ENCODE assay signal across 8 mouse cellular contexts in the genomic region with DNA sequence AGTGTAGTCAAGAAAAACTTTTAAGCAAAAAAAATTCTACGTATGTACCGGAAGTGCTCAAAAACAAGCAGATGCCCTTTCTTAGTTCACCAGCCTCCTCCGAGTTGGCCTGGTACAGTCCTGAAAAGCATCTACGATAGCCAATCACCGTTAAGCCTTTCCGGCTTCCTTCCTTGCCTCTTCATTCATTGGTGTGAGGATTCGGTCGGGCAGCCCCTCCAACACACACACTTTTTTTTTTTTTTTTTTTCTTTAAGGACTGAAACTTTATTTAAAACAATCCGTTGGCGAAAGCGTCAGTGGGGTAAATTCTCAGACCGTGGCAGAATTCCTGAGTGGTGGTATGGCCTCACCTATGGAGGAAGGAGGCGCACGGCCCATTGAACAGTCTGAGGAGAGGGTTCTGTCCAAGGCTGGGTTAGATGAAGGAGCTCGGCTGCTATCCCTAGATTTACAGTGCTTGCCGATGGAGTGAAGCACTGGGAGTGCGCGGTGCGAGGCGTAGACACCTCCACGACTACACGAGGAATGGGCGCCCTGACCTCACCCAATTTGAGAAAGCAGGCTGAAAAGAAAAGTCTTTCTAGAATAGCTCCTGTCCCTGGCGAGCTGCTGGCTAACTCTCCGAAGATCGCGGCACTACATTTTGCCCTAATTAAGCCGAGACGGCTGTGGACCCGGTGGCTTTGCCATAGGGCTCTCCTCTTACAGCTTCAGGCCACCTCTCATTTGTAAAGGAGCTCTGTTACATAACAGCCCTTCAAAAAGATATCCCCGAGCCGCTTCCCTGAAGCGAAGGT. TPM values are rescaled to one million over a fixed set of nuclear protein-coding genes. Genes with fewer than 3 reads are reported as not detected.
DNase-seq lines count a peak whose midpoint lies in the region; ATAC-seq and TF ChIP-seq lines count a peak whose summit lies in the region.

No protein-coding gene starts in this region.

- no peaks in the 10 kb centered on the region for H3K27me3 ChIP-seq in MEL (ENCODE audit: control insufficient read depth in 1 of 2, insufficient read depth in 2 of 2, low read length in 2 of 2)
- H3K27me3 ChIP-seq in forebrain, embryonic 16.5 days (replicated peaks; ENCODE audit: control insufficient read depth, insufficient read depth, low read length), result no peaks in the 10 kb centered on the region
- H3K27me3 ChIP-seq in hindbrain, embryonic 11.5 days (ENCODE audit: control insufficient read depth, insufficient read depth, low read length), result no peaks in the 10 kb centered on the region
- no peaks in the 10 kb centered on the region for H3K27me3 ChIP-seq in lung, postnatal 0 days (replicated peaks; ENCODE audit: insufficient read depth, low read length)

- TF ChIP-seq EP300 in MEL (IDR thresholded peaks at IDR 0.05; ENCODE audit: low read depth in 1 of 2, low read length in 2 of 2), result no peak
- TF ChIP-seq EP300 in lung, postnatal 0 days (IDR thresholded peaks at IDR 0.05), result peak; percentile 69

- TF ChIP-seq RAD21 in MEL (IDR thresholded peaks at IDR 0.05; ENCODE audit: low read depth, low read length), result no peak

- DNase-seq in MEL (ENCODE audit: low read depth, low spot score), result peak; percentile 98
- peak; percentile 90 for DNase-seq in c-Kit-positive CD71-positive TER-119-negative erythroid progenitor cells, embryonic 14.5 days (ENCODE audit: low read depth)
- no peak for DNase-seq in hindbrain, embryonic 11.5 days (ENCODE audit: low spot score)
- DNase-seq in layer of hippocampus, postnatal 14 days (ENCODE audit: low spot score in 2 of 2), result peak; percentile 74 to 95
- DNase-seq in lung, postnatal 0 days (ENCODE audit: low spot score), result peak; percentile 99
- peak; percentile 94 for DNase-seq in retina, embryonic 14.5 days (ENCODE audit: low spot score)
- peak; percentile 69 for DNase-seq in thymus, postnatal 4 days

- H3K4me1 ChIP-seq in MEL (ENCODE audit: control insufficient read depth in 1 of 2, insufficient read depth in 2 of 2, low read length in 2 of 2), result peaks cover 0 to 9% of the 10 kb centered on the region in 2 experiments; a peak in 2 of 4 replicates
- H3K4me1 ChIP-seq in forebrain, embryonic 16.5 days (replicated peaks; ENCODE audit: control insufficient read depth, insufficient read depth, low read length), result peaks cover 14% of the 10 kb centered on the region
- H3K4me1 ChIP-seq in hindbrain, embryonic 11.5 days (replicated peaks; ENCODE audit: control insufficient read depth, insufficient read depth, low read length), result no peaks in the 10 kb centered on the region
- H3K4me1 ChIP-seq in lung, postnatal 0 days (ENCODE audit: insufficient read depth, low read depth, low read length), result no peaks in the 10 kb centered on the region; the same call in 1 of the 2 replicates

- no peak for TF ChIP-seq CTCF in MEL (IDR thresholded peaks at IDR 0.05 in 2 of 3, conservative IDR thresholded peaks at IDR 0.05 in 1 of 3; ENCODE audit: control insufficient read depth in 1 of 3, insufficient read depth in 1 of 3, low read depth in 2 of 3, low read length in 3 of 3, poor library complexity in 1 of 3, severe bottlenecking in 1 of 3)
- no peak for TF ChIP-seq CTCF in lung, postnatal 0 days (IDR thresholded peaks at IDR 0.05)

- peak overlapping the region; percentile 99 for H3K9ac ChIP-seq in MEL (ENCODE audit: control insufficient read depth, low read depth, low read length, poor library complexity, severe bottlenecking)
- H3K9ac ChIP-seq in forebrain, embryonic 16.5 days (replicated peaks; ENCODE audit: low read depth, low read length), result peak overlapping the region; percentile 67
- peak overlapping the region; percentile 83 for H3K9ac ChIP-seq in hindbrain, embryonic 11.5 days (ENCODE audit: low read depth, low read length)
- peak overlapping the region; percentile 70 for H3K9ac ChIP-seq in lung, postnatal 0 days (replicated peaks; ENCODE audit: low read depth)

- under 1% methylated on average over 33 of the region's 33 CpGs for WGBS in forebrain, embryonic 16.5 days
- under 1% methylated on average over 33 of the region's 33 CpGs for WGBS in hindbrain, embryonic 11.5 days
- WGBS in lung, postnatal 0 days, result under 1% methylated on average over 33 of the region's 33 CpGs

- no peaks in the 10 kb centered on the region for H3K9me3 ChIP-seq in MEL (replicated peaks; ENCODE audit: insufficient read depth, low read length)
- H3K9me3 ChIP-seq in forebrain, embryonic 16.5 days (ENCODE audit: control insufficient read depth, low read length), result no peaks in the 10 kb centered on the region
- no peaks in the 10 kb centered on the region for H3K9me3 ChIP-seq in hindbrain, embryonic 11.5 days (ENCODE audit: control insufficient read depth, low read length)
- H3K9me3 ChIP-seq in lung, postnatal 0 days (ENCODE audit: low read length), result no peaks in the 10 kb centered on the region

- TF ChIP-seq POLR2A in MEL (IDR thresholded peaks at IDR 0.05; ENCODE audit: control insufficient read depth in 1 of 2, insufficient read depth in 1 of 2, low read depth in 1 of 2, low read length in 2 of 2, poor library complexity in 1 of 2), result peak in 1 of 2 experiments; percentile 61; a peak in 3 of 4 replicates

- H3K79me2 ChIP-seq in MEL (ENCODE audit: control insufficient read depth, insufficient read depth, low read length, poor library complexity), result peaks cover 28% of the 10 kb centered on the region

- peak overlapping the region; percentile 98 for H3K27ac ChIP-seq in MEL (ENCODE audit: control insufficient read depth, low read depth, low read length)
- H3K27ac ChIP-seq in forebrain, embryonic 16.5 days (ENCODE audit: low read length), result peak overlapping the region; percentile 95
- H3K27ac ChIP-seq in hindbrain, embryonic 11.5 days (ENCODE audit: low read depth, low read length), result peak overlapping the region; percentile 97
- peak overlapping the region; percentile 97 for H3K27ac ChIP-seq in lung, postnatal 0 days (ENCODE audit: low read length)

- peaks cover 0 to 18% of the 10 kb centered on the region in 2 experiments; a peak in 3 of 4 replicates for H3K36me3 ChIP-seq in MEL (ENCODE audit: control insufficient read depth in 1 of 2, insufficient read depth in 2 of 2, low read length in 2 of 2)
- H3K36me3 ChIP-seq in forebrain, embryonic 16.5 days (ENCODE audit: control insufficient read depth, insufficient read depth), result no peaks in the 10 kb centered on the region
- 0 out of 2 replicates have a peak, but pooled peaks cover under 1% of the 10 kb centered on the region for H3K36me3 ChIP-seq in hindbrain, embryonic 11.5 days (ENCODE audit: control insufficient read depth, insufficient read depth, low read length)
- no peaks in the 10 kb centered on the region for H3K36me3 ChIP-seq in lung, postnatal 0 days (ENCODE audit: insufficient read depth, low read length)

- ATAC-seq in forebrain, embryonic 16.5 days, result peak; percentile 94
- ATAC-seq in hindbrain, embryonic 11.5 days (ENCODE audit: low FRiP score), result peak; percentile 95
- peak; percentile 93 for ATAC-seq in lung, postnatal 0 days

- H3K4me3 ChIP-seq in MEL (ENCODE audit: control insufficient read depth in 1 of 2, insufficient read depth in 1 of 2, low read depth in 2 of 2, low read length in 2 of 2), result peak overlapping the region; percentile 61 to 92
- peak overlapping the region; percentile 98 for H3K4me3 ChIP-seq in forebrain, embryonic 16.5 days (replicated peaks; ENCODE audit: low read length)
- H3K4me3 ChIP-seq in hindbrain, embryonic 11.5 days (ENCODE audit: low read depth, low read length), result peak overlapping the region; percentile 86
- H3K4me3 ChIP-seq in lung, postnatal 0 days (ENCODE audit: low read depth, low read length), result peak overlapping the region; percentile 92

- peak overlapping the region; percentile 69 for H3K4me2 ChIP-seq in forebrain, embryonic 16.5 days (ENCODE audit: low read length)
- peak overlapping the region; percentile 76 for H3K4me2 ChIP-seq in hindbrain, embryonic 11.5 days (replicated peaks; ENCODE audit: low read depth, low read length)
- H3K4me2 ChIP-seq in lung, postnatal 0 days (replicated peaks; ENCODE audit: low read depth, low read length), result peak overlapping the region; percentile 84

RNA-seq across cellular contexts. Expression of a gene that starts 0.8 kb away (rescaled TPM):
- total RNA-seq in MEL (2012; rRNA removed), result 26.4 and 29.3 TPM in 2 replicates
- polyA plus RNA-seq in MEL (2012; ENCODE audit: insufficient read depth in 1 of 2, insufficient read length in 2 of 2, low read depth in 1 of 2, low replicate concordance in 2 of 2, missing spikeins in 1 of 2), result 10 to 100 TPM in 1 of 2 experiments, not detected in 1; 42.9 TPM
- 19.4 and 20.1 TPM in 2 replicates for polyA plus RNA-seq in forebrain, embryonic 16.5 days (2015; fragmentation: Nextera tagmentation; extraction: Ambion mirVana)
- polyA plus RNA-seq in hindbrain, embryonic 11.5 days (2014; fragmentation: Nextera tagmentation; extraction: Ambion mirVana), result 22.5 and 30.1 TPM in 2 replicates
- total RNA-seq in layer of hippocampus, postnatal 14 days (2021), result 10 to 100 TPM; 36.6 to 37.8 TPM
- polyA plus RNA-seq in lung, postnatal 0 days (2015; fragmentation: Nextera tagmentation; extraction: Ambion mirVana), result 15.8 and 19.9 TPM in 2 replicates

RNA-seq across cellular contexts. Expression of a gene that starts 11.4 kb away (rescaled TPM):
- 27.1 and 29.1 TPM in 2 replicates for total RNA-seq in MEL (2012; rRNA removed)
- polyA plus RNA-seq in MEL (2012; ENCODE audit: insufficient read depth in 1 of 2, insufficient read length in 2 of 2, low read depth in 1 of 2, low replicate concordance in 2 of 2, missing spikeins in 1 of 2), result 10 to 100 TPM in 1 of 2 experiments, not detected in 1; 29.8 TPM
- polyA plus RNA-seq in forebrain, embryonic 16.5 days (2015; fragmentation: Nextera tagmentation; extraction: Ambion mirVana), result 28.1 and 28.8 TPM in 2 replicates
- polyA plus RNA-seq in hindbrain, embryonic 11.5 days (2014; fragmentation: Nextera tagmentation; extraction: Ambion mirVana), result 44.3 and 53.9 TPM in 2 replicates
- 1 to 10 TPM; 6.7 TPM for total RNA-seq in layer of hippocampus, postnatal 14 days (2021)
- 19.3 and 19.5 TPM in 2 replicates for polyA plus RNA-seq in lung, postnatal 0 days (2015; fragmentation: Nextera tagmentation; extraction: Ambion mirVana)

RNA-seq across cellular contexts. Expression of a gene that starts 18.1 kb away (rescaled TPM):
- not detected in 2 replicates for total RNA-seq in MEL (2012; rRNA removed)
- under 1 TPM in 1 of 2 experiments, not detected in 1; 0.06 TPM for polyA plus RNA-seq in MEL (2012; ENCODE audit: insufficient read depth in 1 of 2, insufficient read length in 2 of 2, low read depth in 1 of 2, low replicate concordance in 2 of 2, missing spikeins in 1 of 2)
- 21.8 and 24.7 TPM in 2 replicates for polyA plus RNA-seq in forebrain, embryonic 16.5 days (2015; fragmentation: Nextera tagmentation; extraction: Ambion mirVana)
- polyA plus RNA-seq in hindbrain, embryonic 11.5 days (2014; fragmentation: Nextera tagmentation; extraction: Ambion mirVana), result 13.7 and 16.4 TPM in 2 replicates
- total RNA-seq in layer of hippocampus, postnatal 14 days (2021), result 10 to 100 TPM; 33.1 to 39.8 TPM
- 2.6 and 3.4 TPM in 2 replicates for polyA plus RNA-seq in lung, postnatal 0 days (2015; fragmentation: Nextera tagmentation; extraction: Ambion mirVana)

RNA-seq across cellular contexts. Expression of a gene that starts 27.7 kb away (rescaled TPM):
- total RNA-seq in MEL (2012; rRNA removed), result not detected in 2 replicates
- polyA plus RNA-seq in MEL (2012; ENCODE audit: insufficient read depth in 1 of 2, insufficient read length in 2 of 2, low read depth in 1 of 2, low replicate concordance in 2 of 2, missing spikeins in 1 of 2), result not detected
- polyA plus RNA-seq in forebrain, embryonic 16.5 days (2015; fragmentation: Nextera tagmentation; extraction: Ambion mirVana), result 3.9 and 4.9 TPM in 2 replicates
- polyA plus RNA-seq in hindbrain, embryonic 11.5 days (2014; fragmentation: Nextera tagmentation; extraction: Ambion mirVana), result 7.1 TPM in 2 replicates
- total RNA-seq in layer of hippocampus, postnatal 14 days (2021), result 1 to 10 TPM; 2.6 to 3.7 TPM
- 5.6 and 6.5 TPM in 2 replicates for polyA plus RNA-seq in lung, postnatal 0 days (2015; fragmentation: Nextera tagmentation; extraction: Ambion mirVana)

RNA-seq across cellular contexts. Expression of a gene that starts 36.8 kb away (rescaled TPM):
- 54.2 and 66.8 TPM in 2 replicates for total RNA-seq in MEL (2012; rRNA removed)
- polyA plus RNA-seq in MEL (2012; ENCODE audit: insufficient read depth in 1 of 2, insufficient read length in 2 of 2, low read depth in 1 of 2, low replicate concordance in 2 of 2, missing spikeins in 1 of 2), result 10 to 100 TPM in 1 of 2 experiments, not detected in 1; 64.6 TPM
- 212 and 231 TPM in 2 replicates for polyA plus RNA-seq in forebrain, embryonic 16.5 days (2015; fragmentation: Nextera tagmentation; extraction: Ambion mirVana)
- 185 and 190 TPM in 2 replicates for polyA plus RNA-seq in hindbrain, embryonic 11.5 days (2014; fragmentation: Nextera tagmentation; extraction: Ambion mirVana)
- total RNA-seq in layer of hippocampus, postnatal 14 days (2021), result 100 to 1,000 TPM; 195 to 204 TPM
- polyA plus RNA-seq in lung, postnatal 0 days (2015; fragmentation: Nextera tagmentation; extraction: Ambion mirVana), result 51.6 and 52.8 TPM in 2 replicates
